Mouse (Mus musculus): ENCODE measurements at regions not wholly inside any gene's neighbourhood (a gene's known extent, or its start where the extent isn't known, plus 50 kb on each side); places are given as distances from the start of the nearest gene placed in this dataset.
"Not testable (repeated sequence)": the region's sequence is repeated elsewhere in the genome, so short reads cannot be mapped to it uniquely, and the experiment has no call there.

DNA sequence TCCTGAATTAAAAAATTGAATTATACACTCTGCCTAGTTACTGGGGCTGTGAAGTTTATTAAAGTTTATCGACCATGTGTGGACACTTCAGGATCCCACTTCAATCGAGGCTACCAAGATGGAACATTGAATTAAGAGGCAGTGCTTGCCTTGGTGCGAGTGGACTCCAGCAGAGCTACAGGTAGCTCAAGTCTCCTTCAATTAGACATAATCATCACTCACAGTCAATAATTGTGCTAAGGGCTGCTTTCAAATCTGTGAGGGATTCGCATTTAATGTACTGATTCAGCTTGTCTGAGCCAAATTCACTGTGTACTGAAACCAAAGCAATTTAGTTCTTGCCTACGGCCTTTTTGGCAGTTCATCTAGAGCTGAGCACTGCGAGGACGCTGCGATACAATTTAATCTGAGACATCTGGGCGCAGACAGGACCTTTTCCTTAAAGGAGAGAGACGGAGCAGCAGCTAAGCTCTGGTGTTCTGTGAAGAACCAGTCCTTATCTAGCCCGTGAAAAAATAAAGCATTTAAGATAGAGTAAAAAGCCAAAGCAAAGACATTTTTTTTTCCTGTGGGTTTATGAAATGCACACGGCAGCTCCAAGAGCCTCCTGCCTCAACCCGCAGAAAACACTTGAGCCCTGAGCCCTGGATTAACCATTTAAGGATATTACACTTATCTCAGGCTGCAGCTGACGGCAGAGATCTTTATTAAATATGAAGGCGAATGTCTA lies 220.8 kb upstream of the Irx1 start:
- DNase-seq (ENCODE audit: low spot score): no peak

DNA sequence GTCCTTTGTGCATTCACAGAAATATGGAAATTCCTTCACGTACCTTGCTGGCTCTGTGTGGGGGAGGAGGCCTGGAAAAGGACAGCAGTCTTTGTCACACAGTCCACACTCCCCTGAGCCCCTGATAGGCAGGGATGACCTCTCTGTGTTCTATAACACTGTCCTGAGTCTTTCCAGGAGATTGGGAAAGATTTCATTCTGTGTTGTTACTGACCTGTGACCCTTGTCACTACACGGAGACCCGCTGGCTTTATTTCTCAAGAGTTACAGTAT lies 221.3 kb upstream of the Irx1 start:
- no peak for DNase-seq (ENCODE audit: low spot score)

DNA sequence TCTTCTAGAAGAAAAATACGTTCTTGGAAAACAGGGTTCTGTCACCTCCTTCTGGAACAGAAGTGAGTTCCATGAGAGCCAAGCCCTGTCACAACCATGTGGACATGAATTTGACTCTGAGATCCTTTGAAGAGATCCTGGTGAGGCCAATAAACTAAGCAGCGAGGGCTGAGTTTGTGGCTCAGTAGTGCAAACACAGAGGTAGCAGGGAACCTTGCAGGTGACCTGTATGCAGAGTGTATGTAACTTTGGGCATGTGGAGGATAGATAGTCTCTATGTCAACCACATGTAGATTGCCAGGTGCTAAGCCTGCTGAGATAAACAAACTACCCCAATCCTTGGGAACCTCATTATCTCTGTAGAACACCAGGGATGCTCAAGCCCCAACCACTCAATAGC lies 232.4 kb upstream of the Irx1 start:
- DNase-seq (ENCODE audit: low spot score): no peak

DNA sequence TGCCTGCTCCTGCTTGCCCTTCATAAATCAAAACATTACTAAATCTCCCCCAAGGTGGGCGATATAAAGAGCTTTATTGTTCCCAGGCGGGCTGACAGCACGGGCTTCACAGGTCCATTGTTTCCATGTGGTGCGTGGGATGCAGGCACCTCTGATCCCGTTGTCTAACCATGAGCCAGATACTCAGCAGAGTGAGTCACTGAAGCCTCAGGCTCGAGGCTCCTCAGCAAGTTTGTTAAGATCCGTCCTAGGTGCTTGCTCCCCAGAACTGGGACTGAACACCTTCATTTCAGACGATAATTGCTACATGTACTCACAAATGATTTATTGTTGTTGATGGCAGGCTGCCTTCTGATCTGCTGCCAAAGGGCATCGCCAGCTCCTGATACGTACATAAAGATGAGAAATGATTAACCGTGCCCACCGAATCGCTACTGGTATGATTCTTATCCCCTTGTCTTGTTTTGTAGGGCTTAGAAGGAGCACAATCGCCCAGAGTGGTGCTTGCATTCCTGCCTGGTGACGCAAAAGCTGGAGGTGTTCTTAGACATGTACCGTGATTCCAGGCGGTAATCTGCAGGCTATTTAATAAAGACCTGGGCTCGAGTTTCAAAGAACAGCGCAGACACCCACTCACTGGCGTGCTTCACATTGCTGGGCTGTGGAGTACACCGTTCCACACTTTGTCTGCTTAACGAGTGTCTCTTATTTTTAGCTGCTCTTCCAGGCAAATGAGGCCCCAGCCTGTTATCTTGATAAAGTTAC lies 235.0 kb upstream of the Irx1 start:
- no peak for DNase-seq (ENCODE audit: low spot score)

DNA sequence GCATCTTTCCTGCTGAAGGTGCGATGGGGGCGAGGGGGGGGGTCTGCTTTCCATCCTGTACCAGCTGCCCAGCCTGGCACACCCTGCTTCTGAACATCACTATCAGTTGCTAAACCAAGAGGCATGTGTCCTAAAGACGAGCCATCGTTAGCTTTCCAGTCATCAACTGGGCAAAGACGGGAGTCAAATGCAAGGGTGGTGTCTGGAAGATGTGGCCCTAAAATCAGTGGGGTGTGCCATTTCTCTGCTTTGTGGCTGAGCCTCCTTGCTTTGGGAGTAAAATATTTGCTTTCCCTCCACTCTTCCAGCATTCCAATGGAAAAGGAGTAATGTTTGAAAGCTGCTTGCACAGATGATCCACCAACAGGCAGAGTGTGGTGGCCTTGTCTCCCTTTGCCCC lies 246.0 kb upstream of the Irx1 start:
- no peak for DNase-seq (ENCODE audit: low spot score)

DNA sequence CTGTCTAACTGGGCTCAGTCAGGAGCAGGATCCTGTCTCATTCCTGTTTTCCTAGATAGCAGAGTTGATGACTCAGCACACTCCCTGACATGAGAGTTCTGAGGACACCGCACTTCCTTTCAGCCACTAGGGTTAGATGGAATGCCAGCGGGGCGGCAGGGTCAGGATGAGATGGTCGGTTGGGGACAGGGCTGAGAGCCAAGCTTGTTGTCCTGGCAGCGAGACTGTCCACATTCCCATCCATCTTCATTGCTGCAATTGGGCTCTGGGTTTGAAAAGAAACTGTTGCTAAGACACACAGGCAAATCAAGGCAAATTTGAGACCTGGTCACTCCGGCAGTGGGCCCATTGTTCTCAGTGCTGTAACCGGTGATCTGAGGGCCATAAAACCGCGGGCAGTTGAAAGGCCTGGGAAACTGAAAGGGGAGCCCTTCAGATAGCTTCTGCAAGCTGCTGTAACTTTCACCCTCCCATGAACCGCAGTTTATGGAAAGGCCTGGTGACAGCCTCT lies 246.5 kb upstream of the Irx1 start:
- DNase-seq (ENCODE audit: low spot score): no peak

DNA sequence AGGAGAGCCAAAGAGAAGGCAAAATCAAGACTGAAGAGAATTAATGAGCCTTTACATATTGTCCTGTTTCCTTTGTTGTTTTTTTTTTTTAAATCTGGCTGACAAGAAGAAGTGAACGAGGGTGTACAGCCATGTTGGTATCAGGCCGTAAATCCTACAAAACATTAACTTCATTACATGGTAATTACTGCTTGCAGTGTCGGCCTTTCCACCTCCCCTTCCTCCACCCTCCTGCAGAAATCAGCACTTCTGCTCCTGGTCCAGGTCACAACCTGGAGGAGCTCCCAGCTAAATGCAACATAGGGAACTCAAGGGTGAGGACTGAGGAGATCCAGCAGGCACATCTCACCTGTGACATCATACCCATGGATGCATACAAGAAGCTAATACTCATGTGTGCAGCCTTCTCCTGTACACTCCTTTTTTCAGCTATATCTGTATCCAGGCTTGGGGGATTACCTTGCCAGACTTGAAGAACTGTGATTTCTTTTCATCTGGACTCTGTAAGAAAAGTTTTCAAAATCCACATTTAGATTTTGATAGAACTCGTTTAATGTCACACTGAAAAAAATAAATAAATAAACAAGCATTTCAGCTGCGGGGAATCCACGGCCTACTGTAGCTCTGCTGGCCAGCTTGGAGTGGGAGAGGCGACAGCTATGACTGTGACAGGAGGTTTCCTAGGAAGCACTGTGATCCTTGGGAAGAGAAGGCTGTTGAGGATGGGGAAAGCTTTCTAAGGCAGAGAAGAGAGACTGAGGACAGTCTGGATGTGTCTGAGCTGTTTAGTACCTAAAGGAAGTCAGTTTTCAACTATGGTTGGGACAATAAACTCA lies 247.2 kb upstream of the Irx1 start:
- no peak for DNase-seq (ENCODE audit: low spot score)

DNA sequence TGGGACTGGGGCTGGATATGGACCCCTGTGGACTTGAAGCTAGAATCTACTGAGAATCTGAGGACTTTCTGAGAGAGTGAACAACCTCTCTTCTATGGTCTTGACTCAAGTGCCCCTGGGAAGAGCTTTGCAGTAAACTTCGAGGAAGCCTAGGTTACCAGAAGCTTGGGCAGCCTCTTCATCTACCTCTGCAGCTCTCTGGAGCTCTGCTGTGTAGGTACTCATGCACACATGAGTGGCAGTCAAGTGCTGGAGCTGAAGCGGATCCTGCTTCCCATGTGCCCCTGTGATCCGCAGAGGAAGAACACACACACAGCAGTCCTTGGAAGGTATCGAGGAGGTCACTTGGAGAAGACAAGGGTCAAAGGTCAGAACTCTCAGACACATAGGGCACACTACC lies 248.2 kb upstream of the Irx1 start:
- no peak for DNase-seq (ENCODE audit: low spot score)

DNA sequence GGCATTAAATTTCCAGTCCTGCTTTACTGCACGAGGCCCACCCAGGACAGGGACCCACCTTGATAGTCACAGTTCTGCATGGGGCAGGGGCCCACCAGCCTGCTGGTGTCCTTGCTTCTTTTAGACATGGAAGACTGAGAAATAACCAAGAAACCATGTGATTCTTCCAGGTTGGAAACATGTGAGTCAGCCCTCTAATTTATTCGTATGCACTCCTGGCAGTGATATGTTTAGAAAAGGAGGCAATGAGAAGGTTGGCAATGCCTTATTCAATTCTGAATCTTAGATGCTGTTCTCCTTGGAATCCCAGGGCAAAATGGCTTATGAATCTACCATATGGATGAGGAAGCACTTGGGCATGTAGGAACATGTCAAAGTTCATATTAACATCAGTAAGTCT lies 249.2 kb upstream of the Irx1 start:
- DNase-seq (ENCODE audit: low spot score): no peak

DNA sequence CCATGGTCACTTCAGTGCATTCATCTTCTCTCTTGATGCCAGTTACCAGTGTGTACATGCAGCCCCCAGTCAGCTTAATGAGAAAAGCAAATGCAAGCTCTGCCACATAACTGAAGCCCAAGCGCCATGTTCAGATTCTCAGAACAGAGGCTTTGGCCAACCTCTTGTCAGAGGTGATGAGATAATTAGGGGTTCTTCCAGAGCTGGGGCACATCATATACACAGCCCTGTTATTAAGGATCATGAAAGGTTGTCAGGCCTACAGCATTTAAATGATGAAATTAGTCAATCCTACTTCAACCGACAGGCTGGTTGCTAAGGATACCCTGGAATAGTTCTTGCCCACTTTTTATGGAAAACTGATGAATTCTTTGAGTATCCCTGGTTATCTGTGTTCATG lies 255.8 kb upstream of the Irx1 start:
- DNase-seq (ENCODE audit: low spot score): no peak

DNA sequence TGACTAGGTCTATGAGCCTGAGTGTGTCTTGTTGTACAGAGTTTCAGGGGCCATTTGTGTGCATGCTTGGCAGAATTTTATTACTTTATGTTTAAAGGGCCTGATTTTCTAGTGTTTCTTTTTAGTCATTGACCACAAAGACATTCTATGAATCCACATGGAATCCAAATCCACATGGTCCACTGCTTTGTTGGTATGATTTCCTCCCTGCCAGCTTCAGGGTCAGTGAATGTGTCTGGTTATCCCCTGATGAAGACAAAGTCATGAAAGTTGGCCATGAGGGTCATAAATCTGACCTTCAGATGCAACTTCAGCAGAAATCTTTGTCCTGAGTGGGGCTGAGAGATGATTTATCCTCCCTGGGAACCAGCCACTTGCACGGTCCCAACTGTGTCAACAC lies 263.6 kb upstream of the Irx1 start:
- DNase-seq (ENCODE audit: low spot score): no peak

DNA sequence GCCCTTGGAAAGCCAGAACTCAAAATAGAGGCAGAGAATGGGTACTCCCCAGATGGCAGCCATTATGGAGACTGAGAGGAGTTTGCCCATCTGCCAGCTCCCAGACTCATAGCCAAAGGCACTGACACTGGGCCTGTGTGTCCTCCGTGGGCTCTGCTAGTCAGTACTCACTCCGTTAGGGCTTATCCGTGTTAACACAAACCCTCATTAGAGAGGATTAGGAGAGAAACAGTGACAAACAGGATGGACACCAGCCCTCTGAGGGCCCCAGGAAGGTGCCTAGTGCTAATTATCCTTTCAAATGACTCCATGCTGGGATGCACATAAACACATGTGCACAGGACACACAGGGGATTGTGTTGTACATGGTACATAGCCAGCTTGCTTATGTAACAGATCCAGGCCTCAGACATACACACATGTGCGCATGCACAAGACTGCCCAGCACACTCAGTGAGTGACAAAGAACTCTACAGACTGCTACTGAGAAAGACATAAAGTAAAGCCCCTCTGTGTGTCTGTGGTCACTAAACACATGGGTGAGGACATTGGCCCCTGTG lies 267.6 kb upstream of the Irx1 start:
- DNase-seq (ENCODE audit: low spot score): no peak

DNA sequence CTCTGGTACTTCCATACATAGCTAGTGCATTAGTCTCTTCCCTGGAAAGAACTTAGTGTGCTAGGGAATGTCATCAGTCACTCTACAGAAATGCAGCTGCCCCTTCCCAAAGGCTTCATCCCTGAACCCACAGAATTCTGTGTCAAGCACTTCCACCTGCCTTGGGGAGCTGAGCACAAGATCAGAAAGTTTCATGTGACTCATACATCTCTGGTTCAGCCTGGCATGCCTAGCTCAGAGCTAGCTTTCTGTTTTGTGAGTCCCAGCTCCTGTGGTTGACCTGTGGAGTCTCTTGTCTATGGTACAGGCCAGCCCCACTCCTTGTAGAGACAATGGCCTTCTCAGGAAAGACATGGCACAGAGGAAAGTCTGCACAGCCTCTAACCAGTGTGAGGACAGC lies 268.6 kb upstream of the Irx1 start:
- no peak for DNase-seq (ENCODE audit: low spot score)

DNA sequence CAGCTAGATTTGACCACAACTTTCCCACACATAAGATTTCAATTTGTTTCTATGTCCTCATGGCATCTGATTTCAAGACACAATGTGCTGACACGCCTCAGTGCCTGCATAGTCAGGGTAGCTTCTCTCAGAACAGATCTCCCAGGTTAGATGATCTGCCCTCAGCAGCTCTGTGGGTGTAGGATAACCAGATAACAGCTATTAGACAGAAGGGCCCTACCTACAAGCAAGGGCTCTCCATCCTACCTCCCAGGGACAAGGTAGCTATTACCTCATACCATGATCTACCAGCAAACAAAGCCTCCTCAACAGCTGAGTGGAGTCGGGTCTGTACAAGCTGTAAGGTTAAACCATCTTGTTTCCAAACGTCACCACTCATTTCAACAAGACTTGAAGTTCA lies 278.4 kb upstream of the Irx1 start:
- no peak for DNase-seq (ENCODE audit: low spot score)

DNA sequence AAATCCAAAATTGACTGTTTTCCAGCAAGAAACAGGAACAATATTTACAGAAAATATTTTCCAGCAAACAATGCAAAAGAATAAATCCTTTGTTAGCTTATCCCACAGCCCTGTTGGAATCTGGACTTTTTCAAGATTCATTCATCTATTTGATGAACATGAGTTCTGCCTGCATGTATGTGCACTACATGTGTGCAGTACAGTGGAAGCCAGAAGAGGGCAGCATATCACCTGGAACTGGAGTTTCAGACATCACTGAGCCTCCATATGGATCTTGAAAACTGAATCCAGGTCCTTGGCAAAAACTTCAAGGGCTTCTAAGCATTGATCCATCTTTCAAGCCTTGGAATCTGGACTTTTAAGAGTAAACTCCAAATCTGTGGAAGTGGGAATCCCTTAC lies 286.9 kb upstream of the Irx1 start:
- DNase-seq (ENCODE audit: low spot score): no peak

DNA sequence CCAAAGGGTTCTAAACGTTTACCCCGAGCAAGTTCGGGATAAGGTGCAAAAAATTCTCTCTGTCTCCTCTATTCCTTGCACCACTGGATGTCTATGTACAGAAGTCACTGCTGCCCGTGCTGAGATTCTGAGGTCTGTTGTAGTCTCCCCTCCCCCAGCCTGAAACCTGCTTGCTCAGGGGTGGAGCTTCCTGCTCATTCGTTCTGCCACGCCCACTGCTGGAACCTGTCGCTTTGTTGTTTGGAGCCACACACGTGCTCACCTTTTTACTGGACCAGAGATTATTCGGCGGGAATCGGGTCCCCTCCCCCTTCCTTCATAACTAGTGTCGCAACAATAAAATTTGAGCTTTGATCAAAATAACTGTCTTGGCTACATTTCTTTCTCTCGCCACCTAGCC lies 289.7 kb upstream of the Irx1 start:
- DNase-seq (ENCODE audit: low spot score): not testable (repeated sequence)

DNA sequence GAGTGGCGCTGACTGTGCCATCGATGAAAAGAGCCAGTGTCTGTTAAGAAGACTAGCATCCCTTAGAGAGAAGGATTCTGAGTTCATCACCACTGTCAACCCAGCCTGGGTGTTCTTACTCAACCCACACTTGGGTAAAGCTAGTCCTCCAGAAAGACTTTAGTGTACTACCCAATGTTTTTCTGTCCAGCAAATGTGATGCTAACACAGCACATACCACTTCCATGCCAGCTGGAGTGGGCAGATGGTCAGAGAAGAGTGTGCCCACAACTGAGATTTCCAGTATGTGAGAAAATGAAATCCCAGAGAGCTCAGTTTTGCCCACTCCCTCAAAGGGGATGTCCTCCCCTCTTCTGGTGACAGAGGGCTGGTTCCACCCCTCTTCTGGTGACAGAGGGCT lies 295.3 kb upstream of the Irx1 start:
- no peak for DNase-seq (ENCODE audit: low spot score)

DNA sequence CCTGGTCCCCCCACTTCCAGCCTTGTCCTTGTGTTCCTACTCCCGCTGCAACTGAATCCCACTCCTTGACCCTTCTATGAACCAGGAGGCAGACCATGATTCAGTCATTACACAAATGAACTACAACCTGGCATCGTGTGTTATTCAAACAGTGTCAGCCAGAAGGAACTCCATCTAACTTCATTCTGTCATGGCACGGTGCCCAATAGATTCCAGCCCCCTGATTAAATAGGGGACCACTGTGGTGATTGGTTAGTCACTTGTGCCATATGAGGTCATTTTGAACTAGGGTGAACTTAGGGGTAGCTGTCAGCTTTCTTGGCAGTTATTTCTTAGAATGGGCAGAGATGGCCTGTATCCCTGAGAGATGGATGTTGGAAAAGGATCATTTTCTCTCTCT lies 300.9 kb upstream of the Irx1 start:
- DNase-seq (ENCODE audit: low spot score): no peak

DNA sequence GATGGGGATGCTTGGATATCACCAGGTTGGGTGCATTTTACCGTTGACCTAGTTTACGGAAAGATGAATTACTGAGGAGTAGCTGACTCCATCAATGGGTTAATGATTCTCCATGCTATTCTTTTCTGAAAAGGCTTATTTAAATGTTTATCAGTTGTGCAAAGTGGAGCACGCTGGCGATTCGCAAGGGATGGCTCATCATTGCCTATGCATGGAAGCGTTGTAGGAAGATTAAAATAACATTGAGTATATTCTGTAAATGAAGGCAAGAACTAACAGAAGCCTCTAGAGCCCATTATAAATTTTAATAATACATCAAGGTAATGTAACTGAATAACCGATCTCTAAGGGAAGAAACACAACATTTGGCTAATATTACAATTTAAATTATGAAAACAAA lies 301.6 kb upstream of the Irx1 start:
- no peak for DNase-seq (ENCODE audit: low spot score)

DNA sequence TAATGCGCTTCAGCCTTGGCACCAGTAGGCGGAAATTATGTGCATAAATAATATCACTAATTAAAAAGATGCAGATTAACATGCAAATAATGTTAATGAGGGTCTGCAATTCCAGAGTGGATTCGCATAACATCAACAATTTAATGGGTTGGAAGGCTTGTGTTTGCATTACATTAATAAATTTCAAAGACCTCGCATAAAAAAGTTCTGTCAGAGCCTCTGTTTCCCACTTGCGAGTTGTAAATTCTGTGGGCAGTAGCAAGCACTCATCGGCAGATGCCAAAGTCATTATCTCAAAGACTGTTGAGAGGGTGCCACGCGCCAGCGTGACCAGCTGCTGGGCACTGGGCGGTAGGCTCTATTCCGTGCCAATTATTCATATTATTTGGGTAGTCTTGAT lies 302.1 kb upstream of the Irx1 start:
- no peak for DNase-seq (ENCODE audit: low spot score)

DNA sequence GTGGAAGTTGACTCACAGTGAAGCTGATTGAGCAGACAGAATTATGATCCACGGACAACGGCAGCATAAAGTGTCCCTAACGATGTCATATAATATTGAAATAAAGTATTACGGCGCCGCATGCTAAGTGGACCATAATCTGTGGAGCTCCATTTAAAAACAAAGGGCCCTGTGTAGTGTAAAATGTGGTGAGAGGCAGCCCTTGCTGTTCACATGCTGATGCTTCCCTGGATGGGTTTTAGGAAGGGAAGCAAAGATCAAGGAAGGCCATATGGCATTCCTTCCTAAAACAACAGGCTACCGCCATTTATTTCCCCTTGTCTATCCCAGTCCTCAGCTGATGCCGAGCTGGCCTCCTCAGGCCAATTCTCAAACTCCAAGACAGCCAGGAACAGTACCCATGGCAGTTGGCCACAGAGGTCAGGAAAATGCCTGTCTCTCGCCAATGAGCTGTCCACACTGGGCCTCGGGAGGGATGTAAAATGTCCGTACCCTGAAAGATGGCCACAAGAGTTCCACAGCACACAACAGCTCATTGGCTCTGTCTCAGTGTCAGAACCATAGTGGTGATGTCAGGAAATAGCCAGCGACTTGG lies 302.7 kb upstream of the Irx1 start:
- no peak for DNase-seq (ENCODE audit: low spot score)

DNA sequence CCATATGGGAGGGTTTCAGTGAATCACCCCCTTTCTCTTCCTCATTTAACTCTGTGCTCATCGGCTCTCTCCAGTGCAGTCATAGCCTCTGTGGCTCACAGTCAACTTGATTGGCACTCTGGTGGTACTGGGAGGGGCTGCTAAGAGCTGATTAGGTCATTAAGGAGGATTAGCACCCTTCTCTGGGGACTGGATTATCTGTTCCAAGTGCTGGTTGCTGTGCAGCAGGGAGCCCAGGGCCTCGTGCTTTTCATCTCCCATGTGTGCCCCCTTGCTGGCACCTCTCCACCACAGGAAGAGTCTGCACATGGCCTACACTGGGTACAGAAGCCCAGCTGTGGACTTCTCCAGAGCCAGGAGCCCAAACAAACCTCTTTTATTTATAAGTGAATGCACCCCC lies 316.8 kb upstream of the Irx1 start:
- no peak for DNase-seq (ENCODE audit: low spot score)
